Comparison of ENCODE assay signal across 14 mouse cellular contexts in genomic region chr6:13884877-13885592, GRCm38 (mm10). TPM values are rescaled to one million over a fixed set of nuclear protein-coding genes. Genes with fewer than 3 reads are reported as not detected.
A peak's percentile ranks its signal among the peaks of the same experiment; 100 is the strongest.
DNase-seq lines count a peak whose midpoint lies in the region.
"Had no signal": no experiment of that assay in that cellular context is flagged by ENCODE, and none has a peak within 500 bp of the region (broad histone marks: within the 10 kb centered on the region; RNA-seq: fewer than 3 reads in every experiment).

No protein-coding gene starts in this region.

- DNase-seq in brain, adult 2 months (ENCODE audit: low read depth, low spot score) = peak; percentile 96
- DNase-seq in cerebellum, adult 11 months = peak; percentile 79
- DNase-seq in cerebellum, adult 8-10 months = peak; percentile 87
- peak; percentile 74 to 94 for DNase-seq in cerebellum, postnatal 14 days
- DNase-seq in gastrocnemius, postnatal 25 days = no peak
- DNase-seq in left cerebral cortex, adult 9 months (ENCODE audit: low spot score in 2 of 2) = no peak
- DNase-seq in thymus, adult 18-20 months = no peak
- DNase-seq: adrenal gland, adult 8-10 months; gastrocnemius, adult 2 months; gastrocnemius, postnatal 36 days; heart, adult 11 months; heart, postnatal 36 days; kidney, adult 11 months; kidney, adult 9 months had no signal

RNA-seq across cellular contexts. Expression of gene 2610001J05Rik, which starts 13.7 kb away (rescaled TPM):
- 10 to 100 TPM; 25.9 to 27.6 TPM for total RNA-seq in gastrocnemius, postnatal 25 days (2021)

RNA-seq across cellular contexts. Expression of gene Gpr85, which starts 45.3 kb away (rescaled TPM):
- under 1 TPM in 1 of 2 experiments, not detected in 1; 0.13 TPM for total RNA-seq in gastrocnemius, postnatal 25 days (2021)
- total RNA-seq: gastrocnemius, postnatal 36 days had no signal

Comparison
In these comparisons a context has a peak if more than half of its experiments do, and no peak if none do; other contexts are left out.
1. DNase-seq: peak in brain, adult 2 months (single experiment), cerebellum, adult 11 months (single experiment), cerebellum, adult 8-10 months (single experiment) and cerebellum, postnatal 14 days (2 of 2); none in gastrocnemius, postnatal 25 days (single experiment), left cerebral cortex, adult 9 months (0 of 2) and thymus, adult 18-20 months (0 of 2).